Mouse (Mus musculus) heart, adult 11 months (tissue): Measurements from ENCODE around the gene Zwilch.

Experiments used
- DNase-seq: peaks from one replicate; pipeline ENCODE4 v3.0.0; 2022

The Zwilch gene

GRCm38 (mm10) chr9:64100442-64100841 is 72.5 kb downstream of the Zwilch start:
- DNase-seq, result peak; percentile 95

GRCm38 (mm10) chr9:64098282-64098681 is 74.6 kb downstream of the Zwilch start:
- no peak for DNase-seq

- peak; percentile 95 for DNase-seq
Observed at GRCm38 (mm10) chr9:64094083-64094482, 78.8 kb downstream of the Zwilch start.

- DNase-seq, result peak; percentile 98
Observed at GRCm38 (mm10) chr9:64089004-64089403, 83.9 kb downstream of the Zwilch start.

- DNase-seq, result peak; percentile 87
Observed at GRCm38 (mm10) chr9:64088346-64088745, 84.6 kb downstream of the Zwilch start.

GRCm38 (mm10) chr9:64087461-64088235 is 85.3 kb downstream of the Zwilch start:
- peak; percentile 96 for DNase-seq
